Mouse (Mus musculus): Measurements from ENCODE around the gene Mapk8ip3.

Mapk8ip3 gene

GRCm38 (mm10) chr17:24844525-24844924, 92.3 kb downstream of the Mapk8ip3 start:
- DNase-seq: no peak

GRCm38 (mm10) chr17:24842631-24843030, 94.1 kb downstream of the Mapk8ip3 start:
- DNase-seq: no peak

Measured in kidney, postnatal 10 days (tissue).